1 mouse cellular context compared by ENCODE assay signal in genomic region chr2:174077004-174077695, GRCm38 (mm10).
TF ChIP-seq lines count a peak whose summit lies in the region.

No protein-coding gene starts in this region.

TF ChIP-seq in MEL, 35 proteins besides CTCF, POLR2A, EP300 and RAD21 (continued from another document):
- TF ChIP-seq BHLHE40 (IDR thresholded peaks at IDR 0.05; ENCODE audit: borderline replicate concordance, low read depth, low read length), result no peak
- no peak for TF ChIP-seq ZKSCAN1 (IDR thresholded peaks at IDR 0.05; ENCODE audit: low read depth, low read length)
- no peak for TF ChIP-seq MEF2A (IDR thresholded peaks at IDR 0.05; ENCODE audit: extremely low read depth, insufficient replicate concordance, low read depth, low read length, poor library complexity, severe bottlenecking)
